Mouse (Mus musculus) frontal cortex, postnatal 14 days (tissue): ENCODE measurements around the gene Gm16503.
"Not testable (repeated sequence)": the region's sequence is repeated elsewhere in the genome, so short reads cannot be mapped to it uniquely, and the experiment has no call there.

Experiments used
- DNase-seq, 2 experiments: peaks; one replicate each; pipeline ENCODE4 v3.0.0; 2022; ENCODE audit warnings: low spot score in 2 of 2

Gm16503 gene

DNA sequence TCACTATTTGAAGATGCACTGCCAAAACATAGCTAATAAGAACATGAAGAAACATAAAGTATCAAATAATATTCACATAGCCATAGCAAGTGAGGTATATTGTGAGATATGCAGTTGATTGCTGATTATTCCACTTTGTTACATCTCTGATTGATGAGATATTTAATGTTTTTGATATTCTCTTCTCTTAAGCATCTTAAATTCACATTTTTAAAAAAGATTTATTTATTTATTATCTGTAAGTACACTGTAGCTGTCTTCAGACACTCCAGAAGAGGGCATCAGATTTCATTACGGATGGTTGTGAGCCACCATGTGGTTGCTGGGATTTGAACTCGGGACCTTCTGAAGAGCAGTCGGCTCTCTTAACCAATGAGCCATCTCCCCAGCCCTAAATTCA, at the start of gene Gm16503:
Gm16503 (plus strand) TSS at position 301 of the 400 bp plus-strand sequence.
- DNase-seq: not testable (repeated sequence)

DNA sequence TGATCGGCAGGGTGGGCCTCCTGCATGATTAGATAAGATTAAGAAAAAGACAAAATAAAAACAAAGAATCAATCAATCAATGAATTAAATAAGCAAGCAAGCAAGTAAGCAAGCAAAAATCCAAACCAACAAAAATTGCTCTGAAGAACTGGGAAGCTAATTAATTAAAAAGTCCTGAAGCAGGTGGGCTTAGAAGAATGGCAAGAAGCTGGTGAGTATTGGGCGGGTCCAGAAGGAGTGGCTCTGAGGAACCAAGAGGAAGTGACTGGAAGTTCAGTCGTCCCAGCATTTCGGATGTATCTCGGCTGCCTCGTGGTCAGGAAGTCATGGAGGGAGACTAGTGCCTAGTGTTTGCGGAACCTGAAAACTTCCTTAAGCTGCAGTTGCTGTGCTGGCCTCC, 47.9 kb upstream of the Gm16503 start, which contains the start of gene Zfp982:
Zfp982 (plus strand) TSS at position 301 of the 400 bp plus-strand sequence.
- not testable (repeated sequence) for DNase-seq

DNA sequence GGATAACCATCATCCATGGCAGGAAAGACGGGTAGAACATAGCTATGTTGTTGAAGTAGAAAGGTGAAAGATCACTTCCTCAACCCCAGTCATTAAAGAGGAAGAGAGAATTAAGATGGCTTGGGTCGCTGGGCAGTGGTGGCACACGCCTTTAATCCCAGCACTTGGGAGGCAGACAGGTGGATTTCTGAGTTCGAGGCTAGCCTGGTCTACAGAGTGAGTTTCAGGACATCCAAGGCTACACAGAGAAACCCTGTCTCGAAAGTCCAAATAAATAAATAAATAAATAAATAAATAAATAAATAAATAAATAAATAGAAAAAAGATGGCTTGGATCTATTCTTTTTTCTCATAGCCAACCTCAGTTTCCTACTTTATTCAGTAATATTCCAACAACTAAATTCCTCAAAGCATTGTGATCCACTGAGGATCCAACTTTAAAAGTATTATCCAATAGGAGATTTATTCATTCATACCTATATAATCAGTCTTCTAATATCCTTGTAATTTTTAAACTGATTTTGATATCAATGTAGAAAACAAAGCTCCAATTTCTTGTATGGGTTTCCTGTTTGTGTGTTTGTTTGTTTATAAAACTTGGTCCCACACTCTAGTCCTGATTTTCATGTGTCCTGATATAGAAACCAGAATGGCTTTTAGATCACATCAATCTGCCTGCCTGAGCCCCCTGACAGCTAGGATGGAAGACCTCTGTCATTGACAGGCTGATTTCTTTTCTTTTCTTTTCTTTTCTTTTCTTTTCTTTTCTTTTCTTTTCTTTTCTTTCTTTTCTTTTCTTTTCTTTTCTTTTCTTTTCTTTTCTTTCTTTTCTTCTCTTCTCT, 41.0 kb upstream of the Gm16503 start:
- DNase-seq: not testable (repeated sequence)

DNA sequence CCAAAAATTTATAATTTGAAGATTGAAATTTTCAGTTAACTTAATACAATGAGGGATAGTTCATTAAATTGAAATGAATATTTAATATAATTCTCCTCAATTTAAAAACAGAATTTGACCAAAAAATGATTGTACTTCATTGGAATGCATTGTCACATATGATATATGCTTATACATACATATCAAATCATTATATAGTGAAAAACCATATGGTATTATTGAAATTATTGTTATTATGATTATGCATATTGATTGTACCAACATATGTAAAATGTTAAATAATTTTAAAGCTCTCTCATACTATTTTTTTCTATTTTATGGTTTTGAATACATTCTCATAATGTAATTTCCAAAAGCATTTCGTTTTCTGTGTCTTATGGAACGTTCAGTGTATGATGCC, 30.8 kb upstream of the Gm16503 start:
- no peak for DNase-seq

DNA sequence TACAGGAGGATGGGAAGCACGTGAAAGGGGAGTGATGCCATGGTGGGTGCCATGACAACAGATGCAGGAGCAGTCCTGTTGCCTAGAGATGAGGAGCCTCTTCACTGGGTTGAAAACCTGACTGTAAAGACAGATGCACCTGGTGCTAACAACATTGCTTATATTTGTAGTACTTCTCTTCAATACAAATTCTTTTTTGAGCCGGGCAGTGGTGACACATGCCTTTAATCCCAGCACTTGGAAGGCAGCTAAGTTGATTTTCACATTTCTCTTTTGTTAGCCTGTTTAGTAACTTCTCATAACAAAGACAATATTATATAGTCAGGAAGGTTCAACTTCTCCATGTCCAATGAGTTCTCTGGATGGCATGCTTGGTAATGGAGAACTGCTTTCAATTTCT, 21.0 kb upstream of the Gm16503 start:
- DNase-seq: no peak

DNA sequence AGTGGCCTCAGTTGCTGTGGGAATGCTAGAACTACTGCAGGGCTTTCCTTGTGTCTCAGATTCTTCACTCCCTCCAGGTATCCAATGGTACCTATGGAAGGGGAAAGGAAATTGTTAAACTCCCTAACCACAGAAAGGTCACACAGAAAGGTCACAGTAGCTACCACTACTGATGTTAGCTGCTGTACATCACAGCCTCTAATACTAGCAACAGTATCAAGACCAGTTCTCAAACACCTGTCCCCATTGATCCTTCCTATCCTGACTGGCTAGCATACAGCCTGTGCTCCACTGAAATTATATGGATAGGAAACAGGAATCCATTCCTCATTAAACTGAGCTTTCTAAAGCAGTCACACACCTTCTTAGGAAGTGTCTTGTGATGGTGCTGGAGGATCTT, 19.9 kb upstream of the Gm16503 start:
- no peak for DNase-seq

DNA sequence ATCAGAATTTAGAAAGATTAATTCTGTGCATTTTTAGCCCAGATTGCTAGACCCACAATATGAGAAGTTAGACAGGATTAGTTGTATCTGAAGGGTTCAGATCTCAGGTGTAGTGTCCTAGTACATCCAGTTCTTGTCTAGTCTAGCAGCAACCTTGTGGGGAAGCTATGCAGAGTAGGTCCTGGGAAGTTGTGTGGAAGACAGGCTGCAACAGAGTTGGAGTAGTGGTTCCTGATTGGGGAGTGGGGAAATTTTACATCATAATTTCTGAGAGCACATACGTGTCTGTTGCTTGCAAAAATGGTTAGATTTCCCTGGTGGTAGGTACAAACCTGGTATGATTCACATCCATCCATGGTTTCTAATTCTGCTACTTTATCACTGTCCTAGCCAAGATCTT, 14.9 kb upstream of the Gm16503 start:
- no peak for DNase-seq

DNA sequence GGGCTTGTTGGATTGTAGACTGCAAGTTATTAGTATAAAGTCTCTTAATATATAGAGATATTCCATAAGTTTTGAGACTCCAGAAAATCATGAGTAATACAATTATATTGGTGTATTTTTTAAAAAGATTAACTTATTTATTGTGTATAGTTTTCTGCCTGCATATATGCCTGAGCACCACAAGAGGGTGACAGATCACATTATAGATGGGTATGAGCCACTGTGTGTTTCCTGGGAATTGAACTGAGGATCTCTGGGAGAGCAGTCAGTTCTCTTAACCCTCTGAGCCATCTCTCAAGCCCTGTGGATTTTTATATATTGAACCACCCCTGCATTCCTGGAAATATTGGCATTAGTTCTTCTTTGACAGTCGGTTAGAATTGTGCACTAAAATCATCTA, 9.7 kb upstream of the Gm16503 start:
- DNase-seq: no peak

DNA sequence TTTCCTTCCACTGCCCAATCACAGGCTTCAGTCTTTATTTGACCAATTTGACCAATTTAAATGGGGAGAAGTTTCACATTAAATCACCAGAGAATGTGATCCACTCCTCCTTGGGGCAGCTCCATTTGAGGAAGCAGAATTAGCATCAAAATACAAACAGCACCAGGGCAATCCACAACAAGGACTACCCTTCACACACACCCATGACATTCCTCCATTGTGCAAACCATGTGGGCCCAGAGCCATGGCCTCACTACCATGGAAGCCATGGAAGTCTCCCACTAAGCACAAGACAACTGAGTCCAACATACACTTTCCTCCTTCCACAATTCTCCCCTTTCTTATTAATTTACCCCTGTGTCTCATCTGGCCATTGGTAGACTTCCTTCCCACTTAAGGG, 4.1 kb upstream of the Gm16503 start:
- not testable (repeated sequence) for DNase-seq

DNA sequence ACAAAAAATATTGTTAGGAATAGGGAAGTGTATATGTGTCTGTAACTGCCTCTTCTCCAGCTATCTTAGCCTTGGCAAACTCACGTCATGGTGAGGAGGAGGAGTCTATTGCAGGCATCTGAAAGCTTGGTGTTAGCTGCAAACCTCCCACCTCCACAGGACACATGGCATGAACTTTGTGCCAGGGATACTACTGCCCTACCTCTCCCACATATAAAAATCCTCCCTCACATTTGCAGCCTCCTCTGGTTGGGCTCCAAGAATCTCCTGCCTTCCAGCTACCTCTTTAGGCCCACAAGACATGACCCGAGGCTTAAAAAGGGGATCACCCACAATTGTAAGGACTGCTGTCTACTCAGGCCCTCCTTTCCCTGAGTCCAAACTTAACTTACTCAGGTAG, 2.3 kb upstream of the Gm16503 start:
- DNase-seq: no peak

DNA sequence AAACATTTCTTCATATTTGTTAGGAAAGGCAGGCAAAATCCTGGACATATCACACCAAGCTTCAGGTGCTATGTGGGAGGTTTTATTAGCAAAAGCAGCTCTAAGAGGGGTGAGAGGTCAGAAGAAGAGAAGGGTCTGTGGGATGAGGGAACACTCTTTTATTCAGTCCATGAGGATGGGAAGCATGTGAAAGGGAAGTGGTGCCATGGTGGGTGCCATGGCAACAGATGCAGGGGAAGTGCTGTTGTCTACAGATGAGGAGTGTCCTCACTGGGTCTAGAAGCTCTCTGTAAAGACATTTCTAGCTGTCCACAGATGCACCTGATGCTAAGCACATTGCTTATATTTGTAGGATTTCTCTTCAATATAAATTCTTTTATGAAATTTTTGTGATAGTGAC, 1.1 kb downstream of the Gm16503 start:
- no peak for DNase-seq

DNA sequence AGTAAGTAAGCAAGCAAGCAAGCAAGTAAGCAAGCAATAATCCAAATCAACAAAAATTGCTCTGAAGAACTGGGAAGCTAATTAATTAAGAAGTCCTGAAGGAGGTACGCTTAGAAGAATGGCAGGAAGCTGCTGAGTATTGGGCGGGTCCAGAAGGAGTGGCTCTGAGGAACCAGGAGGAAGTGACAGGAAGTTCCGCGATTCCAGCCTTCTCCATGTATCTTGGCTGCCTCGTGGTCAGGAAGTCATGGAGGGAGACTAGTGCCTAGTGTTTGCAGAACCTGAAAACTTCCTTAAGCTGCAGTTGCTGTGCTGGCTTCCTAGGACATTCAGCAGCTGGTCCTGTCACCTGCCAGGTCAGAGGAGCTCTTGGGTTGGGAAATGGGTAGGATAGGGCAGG, 13.1 kb downstream of the Gm16503 start, which contains the start of gene Zfp985:
Zfp985 (plus strand) TSS at position 207 of the 400 bp plus-strand sequence.
- not testable (repeated sequence) for DNase-seq

DNA sequence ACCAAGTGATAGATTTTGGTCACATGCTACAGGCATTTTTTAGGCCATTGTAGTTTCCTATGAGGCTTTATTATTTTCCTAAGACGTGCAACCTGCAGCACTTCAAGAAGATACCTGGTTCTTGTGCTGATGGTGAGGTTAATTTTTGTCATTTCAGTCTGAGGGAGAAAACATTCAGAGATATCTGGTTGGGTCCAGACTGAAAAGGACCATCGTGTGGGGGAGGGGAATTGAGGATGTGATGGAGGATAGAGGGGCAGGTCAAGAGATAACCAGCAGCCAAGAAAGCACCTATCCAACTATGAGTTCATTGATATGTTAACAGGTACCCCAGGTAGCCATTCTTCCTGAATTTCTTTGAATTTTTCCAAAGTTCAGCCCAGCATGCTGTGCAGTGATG, 14.3 kb downstream of the Gm16503 start:
- DNase-seq: not testable (repeated sequence)

DNA sequence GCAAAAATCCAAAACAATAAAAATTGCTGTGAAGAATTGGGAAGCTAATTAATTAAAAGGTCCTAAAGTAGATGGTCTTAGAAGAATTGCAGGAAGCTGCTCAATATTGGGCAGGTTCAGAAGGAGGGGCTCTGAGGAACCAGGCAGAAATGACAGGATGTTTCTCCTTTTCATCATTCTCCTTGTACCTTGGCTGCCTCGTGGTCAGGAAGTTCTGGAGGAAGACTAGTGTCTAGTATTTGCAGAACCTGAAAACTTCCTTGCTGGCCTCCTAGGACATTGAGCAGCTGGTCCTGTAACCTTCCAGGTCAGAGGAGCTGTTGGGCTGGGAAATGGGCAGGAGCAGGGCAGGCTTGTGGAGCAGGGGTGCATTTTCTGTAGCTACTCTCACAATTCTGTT, 16.9 kb downstream of the Gm16503 start:
- not testable (repeated sequence) for DNase-seq

DNA sequence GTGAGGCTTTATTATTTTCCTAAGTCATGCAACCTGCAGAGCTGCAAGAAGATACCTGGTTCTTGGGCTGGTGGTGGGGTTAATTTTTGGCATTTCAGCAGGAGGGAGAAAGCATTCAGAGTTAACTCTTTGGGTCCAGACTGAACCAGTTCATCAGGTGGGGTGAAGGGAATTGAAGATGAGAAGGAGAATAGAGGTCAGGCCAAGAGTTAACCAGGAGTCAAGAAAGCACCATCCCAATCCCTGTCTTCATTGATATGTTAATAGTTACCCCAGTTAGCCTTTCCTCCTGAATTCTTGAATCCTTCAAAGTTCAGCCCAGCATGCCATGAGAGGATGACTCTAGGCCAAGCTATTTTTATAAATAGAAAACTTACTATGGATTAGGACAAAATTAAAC, 18.0 kb downstream of the Gm16503 start:
- not testable (repeated sequence) for DNase-seq

DNA sequence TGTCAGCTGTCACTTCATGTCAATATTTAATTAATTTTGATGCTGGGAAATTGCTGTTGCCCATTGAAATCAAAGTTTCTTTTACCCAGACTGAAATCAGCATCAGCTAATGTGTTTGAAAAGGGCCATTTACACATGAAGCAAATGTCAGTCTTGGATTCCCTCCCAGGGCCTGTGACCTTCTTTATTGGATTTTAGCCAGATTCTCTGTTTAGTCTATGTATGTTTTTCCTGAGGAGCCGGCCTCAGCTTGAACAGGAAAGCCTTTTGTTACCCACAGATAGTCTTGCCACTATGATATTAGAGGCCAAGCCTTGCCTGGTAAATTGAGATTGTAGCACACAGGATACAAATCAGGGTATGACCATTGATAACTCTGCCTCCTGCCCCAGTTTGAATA, 19.1 kb downstream of the Gm16503 start:
- not testable (repeated sequence) for DNase-seq

DNA sequence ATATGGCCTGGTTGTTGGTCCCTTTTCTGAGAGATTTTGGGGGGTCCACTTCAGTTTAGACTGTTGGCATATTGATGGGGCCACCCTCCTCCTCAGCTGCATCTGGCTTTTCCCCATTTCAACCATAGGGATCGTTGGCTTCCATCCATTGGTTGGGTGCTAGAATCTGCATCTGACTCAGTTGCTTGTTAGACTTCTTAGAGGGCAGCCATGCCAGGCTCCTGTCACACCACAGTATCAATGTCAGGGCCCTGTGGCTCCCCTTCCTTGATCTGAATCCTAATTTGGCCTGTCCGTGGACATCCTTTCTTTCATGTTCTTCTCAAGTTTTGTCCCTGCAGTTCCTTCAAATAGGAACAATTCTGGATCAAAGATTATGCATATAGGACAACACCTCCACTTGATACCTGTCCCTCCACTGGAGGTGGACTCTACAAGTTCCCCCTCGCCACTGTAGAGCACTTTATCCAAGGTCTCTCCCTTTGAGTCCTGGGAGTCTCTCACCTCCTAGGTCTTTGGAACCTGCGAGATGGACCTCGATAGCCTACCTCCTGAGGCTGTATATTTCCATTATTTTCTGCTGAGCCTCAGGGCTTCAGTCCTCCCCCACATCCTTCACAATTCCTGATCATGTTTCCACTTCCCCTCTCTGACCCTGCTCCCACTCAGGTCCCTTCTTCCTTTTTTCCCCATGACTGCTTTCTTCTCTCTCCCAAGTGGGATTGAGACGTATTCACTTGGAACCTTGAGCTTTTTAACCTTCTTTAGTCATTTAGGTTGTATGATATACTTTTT, 25.6 kb downstream of the Gm16503 start:
- DNase-seq: no peak

DNA sequence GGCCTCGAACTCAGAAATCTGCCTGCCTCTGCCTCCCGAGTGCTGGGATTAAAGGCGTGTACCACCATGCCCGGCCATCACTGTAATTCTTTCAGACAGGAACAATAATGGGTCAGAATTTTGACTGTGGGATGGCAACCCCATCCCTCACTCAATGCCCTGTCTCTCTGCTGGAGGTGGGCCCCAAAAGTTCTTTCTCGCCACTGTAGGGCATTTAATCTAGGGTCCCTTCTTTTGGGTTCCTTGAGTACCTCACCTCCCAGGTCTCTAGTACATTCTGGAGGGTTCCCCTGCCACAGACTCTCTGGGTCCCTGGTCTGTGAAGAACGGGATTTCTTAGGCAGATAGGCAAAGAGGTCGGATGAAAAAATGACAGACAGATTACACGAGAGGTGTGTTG, 31.1 kb downstream of the Gm16503 start:
- DNase-seq: not testable (repeated sequence)

DNA sequence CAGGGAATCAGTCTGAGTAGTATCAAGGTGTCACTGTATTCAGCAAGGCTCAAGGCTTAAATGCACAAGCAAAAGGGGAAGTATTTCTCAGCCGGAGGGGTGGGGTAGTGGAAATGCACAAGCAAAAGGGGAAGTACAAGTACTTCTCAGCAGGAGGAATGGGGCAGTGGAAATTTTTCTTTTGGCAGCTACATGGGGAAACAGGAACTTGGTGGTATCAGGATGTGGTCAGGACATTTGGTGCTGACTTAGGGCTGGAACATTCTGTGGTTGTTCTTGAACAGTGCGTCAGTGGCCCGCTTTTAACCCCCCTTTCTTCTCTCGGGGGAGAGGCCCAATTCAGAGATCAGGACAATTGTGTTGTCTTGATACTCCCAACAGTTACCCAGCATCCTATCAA, 39.4 kb downstream of the Gm16503 start:
- not testable (repeated sequence) for DNase-seq

DNA sequence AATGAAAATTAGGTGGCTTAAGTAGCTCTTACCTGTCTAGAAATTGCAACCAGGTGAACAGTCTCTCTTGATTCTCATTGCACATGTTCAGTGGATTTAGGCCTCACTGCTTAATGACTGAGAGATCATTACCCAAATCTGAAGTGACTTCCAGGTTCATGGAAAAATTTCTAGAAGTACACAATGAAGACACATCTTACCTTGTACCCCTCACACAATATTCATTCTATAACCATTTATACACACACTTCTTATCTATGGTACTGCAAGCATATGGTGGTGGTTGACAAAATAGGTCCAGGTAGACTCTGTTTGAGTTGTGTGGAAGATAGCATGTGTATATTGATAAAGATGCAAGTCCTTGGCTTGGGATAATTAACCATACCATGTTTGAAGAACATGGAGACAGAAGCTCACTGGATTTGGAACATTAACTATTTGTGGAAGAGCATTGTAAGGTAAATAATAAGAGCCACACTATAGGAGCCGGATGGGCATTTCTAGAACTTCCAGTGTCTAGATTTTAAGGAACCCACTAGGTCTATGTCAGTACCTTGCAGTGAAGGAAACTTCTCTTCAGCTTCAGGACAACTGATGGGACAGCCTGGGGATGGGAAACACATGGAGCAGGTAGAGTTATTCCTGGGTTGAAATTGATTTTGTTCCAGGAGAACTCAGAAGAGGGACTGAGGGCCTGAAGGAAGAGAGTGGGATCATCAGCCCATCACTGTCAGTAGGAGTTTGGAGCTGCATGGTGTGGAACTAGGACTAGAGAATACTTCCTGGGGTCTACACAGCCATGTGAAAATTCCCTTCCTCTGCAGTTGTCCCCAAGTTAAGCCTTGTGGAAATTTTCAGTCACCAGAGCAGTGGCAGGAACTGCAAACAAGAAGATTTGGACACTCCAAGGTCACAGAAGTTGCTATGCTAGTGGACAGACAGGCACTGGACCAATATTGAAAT, 46.8 kb downstream of the Gm16503 start:
- no peak for DNase-seq
